Comparison of ENCODE assay signal across 8 mouse cellular contexts in genomic region chr5:32745705-32746655, GRCm38 (mm10). TPM values are rescaled to one million over a fixed set of nuclear protein-coding genes. Genes with fewer than 3 reads are reported as not detected.
A peak's percentile ranks its signal among the peaks of the same experiment; 100 is the strongest.
DNase-seq lines count a peak whose midpoint lies in the region; ATAC-seq lines count a peak whose summit lies in the region.

No protein-coding gene starts in this region.

- peak; percentile 82 for DNase-seq in adrenal gland, adult 8-10 months
- peak; percentile 67 for DNase-seq in embryonic facial prominence, embryonic 10.5 days (ENCODE audit: low spot score)
- peak; percentile 100 for DNase-seq in heart, adult 11 months
- peak; percentile 72 for DNase-seq in kidney, adult 18-20 months
- DNase-seq in right cerebral cortex, postnatal 4 days, result peak; percentile 27

- peak; percentile 75 for ATAC-seq in limb, embryonic 12.5 days (ENCODE audit: insufficient number of reproducible peaks, insufficient read depth, low FRiP score, low TSS enrichment, low read depth)
- ATAC-seq in midbrain, embryonic 12.5 days (ENCODE audit: low FRiP score, low read depth), result no peak
- ATAC-seq in CD4-positive, CD25-positive, alpha-beta regulatory T cell, adult 4 months, result no peak

- WGBS in embryonic facial prominence, embryonic 10.5 days, result 8% methylated on average over 10 of the region's 10 CpGs
- 2% methylated on average over 6 of the region's 10 CpGs for WGBS in limb, embryonic 12.5 days
- 8% methylated on average over 6 of the region's 10 CpGs for WGBS in midbrain, embryonic 12.5 days

- no peak overlapping the region for H3K9ac ChIP-seq in limb, embryonic 12.5 days (replicated peaks)
- H3K9ac ChIP-seq in midbrain, embryonic 12.5 days (replicated peaks), result no peak overlapping the region; the same call in 1 of the 2 replicates

- peak overlapping the region; percentile 79 for H3K27ac ChIP-seq in embryonic facial prominence, embryonic 10.5 days (replicated peaks)
- peak overlapping the region; percentile 41 for H3K27ac ChIP-seq in limb, embryonic 12.5 days
- H3K27ac ChIP-seq in midbrain, embryonic 12.5 days (replicated peaks), result peak overlapping the region; percentile 46; the same call in 1 of the 2 replicates

- H3K27me3 ChIP-seq in embryonic facial prominence, embryonic 10.5 days (replicated peaks; ENCODE audit: low read depth, poor library complexity, severe bottlenecking), result no peaks in the 10 kb centered on the region
- no peaks in the 10 kb centered on the region for H3K27me3 ChIP-seq in limb, embryonic 12.5 days
- H3K27me3 ChIP-seq in midbrain, embryonic 12.5 days, result no peaks in the 10 kb centered on the region

- peaks cover 37% of the 10 kb centered on the region for H3K4me1 ChIP-seq in embryonic facial prominence, embryonic 10.5 days
- peaks cover 14% of the 10 kb centered on the region for H3K4me1 ChIP-seq in limb, embryonic 12.5 days (replicated peaks)
- H3K4me1 ChIP-seq in midbrain, embryonic 12.5 days, result peaks cover 32% of the 10 kb centered on the region

- 0 out of 2 replicates have a peak, but pooled peaks cover 2% of the 10 kb centered on the region for H3K36me3 ChIP-seq in embryonic facial prominence, embryonic 10.5 days (replicated peaks)
- no peaks in the 10 kb centered on the region for H3K36me3 ChIP-seq in limb, embryonic 12.5 days
- no peaks in the 10 kb centered on the region for H3K36me3 ChIP-seq in midbrain, embryonic 12.5 days

- peak overlapping the region; percentile 50 for H3K4me3 ChIP-seq in embryonic facial prominence, embryonic 10.5 days
- H3K4me3 ChIP-seq in limb, embryonic 12.5 days (replicated peaks), result peak overlapping the region; percentile 29
- H3K4me3 ChIP-seq in midbrain, embryonic 12.5 days, result peak overlapping the region; percentile 18; the same call in 1 of the 2 replicates

- no peaks in the 10 kb centered on the region for H3K9me3 ChIP-seq in embryonic facial prominence, embryonic 10.5 days
- H3K9me3 ChIP-seq in limb, embryonic 12.5 days, result no peaks in the 10 kb centered on the region
- no peaks in the 10 kb centered on the region for H3K9me3 ChIP-seq in midbrain, embryonic 12.5 days

- peak overlapping the region; percentile 51 for H3K4me2 ChIP-seq in limb, embryonic 12.5 days
- H3K4me2 ChIP-seq in midbrain, embryonic 12.5 days (replicated peaks), result peak overlapping the region; percentile 26

RNA-seq across cellular contexts. Expression of gene Pisd, which starts 39.5 kb away (rescaled TPM):
- total RNA-seq in adrenal gland, adult 8-10 months (2022), result 10 to 100 TPM; 71.1 to 84.8 (median 73.5) TPM
- polyA plus RNA-seq in embryonic facial prominence, embryonic 10.5 days (2016; fragmentation: Nextera tagmentation; extraction: Ambion mirVana), result 76.0 and 82.2 TPM in 2 replicates
- polyA plus RNA-seq in limb, embryonic 12.5 days (2016; fragmentation: Nextera tagmentation; extraction: Ambion mirVana), result 58.6 and 61.9 TPM in 2 replicates
- 74.8 and 77.6 TPM in 2 replicates for polyA plus RNA-seq in midbrain, embryonic 12.5 days (2016; fragmentation: Nextera tagmentation; extraction: Ambion mirVana)
- polyA plus RNA-seq in CD4-positive, CD25-positive, alpha-beta regulatory T cell, adult 4 months (2017; shearing (Covaris generic)), result 100 to 1,000 TPM in 1 of 2 experiments, 10 to 100 TPM in 1; 94.9 to 125 TPM

Comparison
In these comparisons a context has a peak if more than half of its experiments do, and no peak if none do; other contexts are left out.
1. DNase-seq: peak in every context shown above with its lines; median percentile 100 in heart, adult 11 months; 82 in adrenal gland, adult 8-10 months; 72 in kidney, adult 18-20 months; 67 in embryonic facial prominence, embryonic 10.5 days; 27 in right cerebral cortex, postnatal 4 days.